Mouse (Mus musculus) small intestine, adult 2 months (tissue): ENCODE results near the gene Prdm2.

ENCODE experiments used
- CTCF ChIP-seq: fragments of 200-500 bp; IDR thresholded peaks from 2 replicates; pipeline ENCODE4 v1.5.1; 2012; ENCODE audit warnings: low read depth, mild to moderate bottlenecking, control low read depth, inconsistent platforms, low read length, moderate library complexity, mixed read lengths; ENCODE audit not compliant: insufficient replicate concordance, insufficient read length; ENCODE audit errors: extremely low read depth
- POLR2A ChIP-seq: fragments of 200-500 bp; IDR thresholded peaks from 2 replicates; pipeline ENCODE4 v1.6.1; 2012; ENCODE audit warnings: low read depth, mild to moderate bottlenecking, control low read depth, inconsistent platforms, low read length, moderate library complexity

DNA sequence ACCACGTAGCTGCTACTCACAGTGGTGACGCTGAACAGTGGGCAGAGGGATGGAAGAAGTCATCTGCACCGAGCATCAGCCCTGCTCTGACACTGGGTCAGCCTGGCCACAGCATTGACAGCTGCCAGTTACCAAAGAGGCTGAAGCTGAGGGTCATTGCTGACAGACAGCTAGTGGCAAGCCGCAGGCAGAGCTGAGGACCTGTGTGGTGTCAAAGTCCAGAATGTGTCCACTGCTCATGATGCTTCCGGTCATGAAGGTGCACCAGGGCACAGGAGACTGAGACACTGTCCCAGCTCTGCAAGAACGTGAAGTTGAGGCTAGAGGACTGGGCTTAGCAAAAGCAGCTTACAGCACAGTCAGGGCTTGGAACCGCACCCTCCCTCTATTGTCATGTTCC lies 4.4 kb upstream of the Prdm2 start:
- TF ChIP-seq CTCF (no peak), POLR2A (no peak)
